Mouse (Mus musculus): Measurements from ENCODE around the gene Pfkfb1.

Gene Pfkfb1

DNA sequence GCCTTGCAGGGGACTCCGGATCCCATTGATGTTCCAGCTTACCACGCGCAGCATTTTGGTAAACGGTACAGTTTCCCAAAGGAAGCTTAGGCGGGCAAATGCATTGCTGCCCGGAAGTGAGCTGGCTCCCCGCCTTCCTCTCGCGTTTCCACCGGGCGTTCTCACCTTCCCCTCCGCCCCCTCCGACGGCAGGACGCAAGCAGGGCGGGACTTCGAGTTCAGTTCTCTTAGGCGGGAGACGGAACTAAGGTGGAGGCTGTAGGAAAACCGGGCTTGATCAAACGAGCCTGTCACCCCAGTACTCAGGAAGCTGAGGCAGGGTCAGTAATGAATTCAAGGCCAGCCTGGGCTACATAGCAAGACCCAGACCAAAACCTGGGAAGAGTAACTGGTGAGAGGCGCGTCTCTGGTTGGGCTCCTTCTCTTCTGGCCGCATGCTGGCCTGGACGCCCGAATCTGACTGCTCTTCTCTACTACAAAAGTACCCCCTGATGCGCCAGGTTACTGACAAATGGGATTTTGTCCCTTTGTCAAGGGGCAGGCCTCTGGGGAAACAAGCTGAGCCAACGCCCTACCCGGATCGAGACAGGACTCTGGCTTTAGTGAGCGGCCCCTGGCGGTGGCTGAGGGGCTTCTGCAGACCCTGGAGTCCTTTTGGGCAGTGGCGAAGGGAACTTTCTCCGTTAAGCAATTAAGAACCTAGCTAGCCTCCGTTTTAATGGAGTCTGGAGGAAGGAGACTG, at the start of gene Pfkfb1:
Gene Pfkfb1 (plus strand): TSS at position 207 of the 742 bp plus-strand sequence.
- peak; percentile 46 for DNase-seq (ENCODE audit: low read depth, low spot score)

DNA sequence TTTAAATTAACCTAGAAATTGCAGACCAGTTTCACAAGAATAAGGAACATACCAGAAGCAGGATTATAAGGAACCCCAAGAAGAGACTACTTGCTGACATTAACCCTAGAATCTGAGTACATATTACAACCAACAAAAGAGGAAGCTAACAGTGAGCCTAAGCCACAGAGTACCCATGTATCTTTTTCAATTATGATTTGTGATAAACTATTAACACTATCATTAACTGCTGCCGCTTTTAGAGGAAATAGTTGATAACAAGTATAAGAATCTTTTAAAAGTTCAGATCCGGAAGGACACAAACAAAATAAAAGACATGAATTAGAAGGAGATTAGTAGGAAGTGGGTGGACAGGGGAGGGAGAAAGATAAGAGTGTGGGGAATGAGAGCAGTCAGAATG, 47.9 kb upstream of the Pfkfb1 start:
- DNase-seq (ENCODE audit: low read depth, low spot score), result no peak

DNA sequence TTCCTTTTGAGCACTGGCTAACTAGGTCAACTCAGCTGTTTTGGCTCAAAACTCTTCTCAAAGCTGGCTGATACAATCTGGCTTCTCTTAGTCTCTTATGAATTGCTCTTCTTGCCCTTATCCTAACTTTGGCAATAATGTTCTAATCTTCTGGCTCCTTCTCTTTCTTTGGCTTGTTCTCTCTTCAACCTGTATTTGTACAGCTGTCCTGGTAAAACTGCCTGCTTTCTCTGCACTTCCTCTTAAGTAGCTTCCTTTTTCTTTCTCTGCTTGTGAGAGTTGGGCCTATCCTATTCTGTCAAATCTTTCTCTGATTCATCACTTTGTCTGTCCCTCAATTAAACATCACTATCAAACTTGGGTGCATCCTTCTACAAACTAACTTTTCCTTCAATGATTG, 46.3 kb upstream of the Pfkfb1 start:
- no peak for DNase-seq (ENCODE audit: low read depth, low spot score)

DNA sequence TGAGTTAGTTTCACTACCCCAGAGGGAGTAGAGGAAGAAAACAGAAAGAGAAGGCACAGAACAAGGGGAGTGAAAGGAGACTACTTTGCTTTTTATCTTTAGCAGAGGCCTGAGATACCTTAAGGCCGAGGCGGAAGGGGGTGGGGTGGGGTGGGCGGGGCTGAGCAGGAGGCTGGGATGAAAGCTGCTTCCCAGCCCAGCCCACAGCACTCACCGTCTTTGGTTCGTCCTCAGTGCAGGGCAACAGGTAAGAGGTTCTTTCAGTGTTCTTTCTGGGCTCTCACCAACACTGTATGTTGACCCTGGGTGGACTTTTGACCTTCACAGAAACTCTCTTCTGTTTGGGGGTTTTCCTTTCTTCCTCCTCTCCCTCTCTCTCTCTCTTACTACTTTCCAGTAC, 40.8 kb upstream of the Pfkfb1 start, which contains the start of gene Alas2:
Gene Alas2 (plus strand): TSS at position 137 of the 400 bp plus-strand sequence.
- no peak for DNase-seq (ENCODE audit: low read depth, low spot score)

DNA sequence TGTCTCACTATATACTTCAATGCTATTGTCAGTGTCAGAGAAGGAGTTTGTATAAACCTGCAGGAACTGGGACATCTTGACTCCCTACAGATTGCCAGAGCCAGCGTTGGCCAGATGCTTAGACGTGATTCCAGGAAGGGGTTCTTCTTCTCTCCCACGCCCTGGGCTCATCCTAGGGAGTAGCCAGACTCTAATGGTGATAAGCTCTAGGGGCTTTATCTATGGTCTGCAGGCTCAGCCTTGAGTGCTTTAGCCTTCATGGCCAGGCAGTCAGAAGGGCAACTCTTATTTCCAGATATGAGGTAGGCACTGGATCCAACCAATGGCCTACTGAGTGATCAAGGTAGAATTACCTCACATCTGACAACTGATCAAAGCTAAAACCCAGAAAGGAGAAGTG, 38.4 kb upstream of the Pfkfb1 start:
- no peak for DNase-seq (ENCODE audit: low read depth, low spot score)

DNA sequence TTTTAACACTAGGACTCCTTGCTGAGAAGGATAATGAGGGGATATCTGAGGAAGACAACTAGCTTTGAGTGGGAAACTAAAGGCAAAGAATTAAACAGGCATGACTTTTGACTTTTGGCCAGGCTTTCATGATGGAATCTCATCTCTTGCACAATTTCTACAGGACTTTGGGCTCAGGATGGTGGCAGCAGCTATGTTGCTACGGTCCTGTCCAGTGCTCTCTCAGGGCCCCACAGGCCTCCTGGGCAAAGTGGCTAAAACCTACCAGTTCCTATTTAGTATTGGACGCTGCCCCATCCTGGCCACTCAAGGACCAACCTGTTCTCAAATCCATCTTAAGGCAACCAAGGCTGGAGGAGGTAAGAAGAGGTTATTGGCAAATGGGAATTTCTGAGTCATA, 36.0 kb upstream of the Pfkfb1 start:
- no peak for DNase-seq (ENCODE audit: low read depth, low spot score)

DNA sequence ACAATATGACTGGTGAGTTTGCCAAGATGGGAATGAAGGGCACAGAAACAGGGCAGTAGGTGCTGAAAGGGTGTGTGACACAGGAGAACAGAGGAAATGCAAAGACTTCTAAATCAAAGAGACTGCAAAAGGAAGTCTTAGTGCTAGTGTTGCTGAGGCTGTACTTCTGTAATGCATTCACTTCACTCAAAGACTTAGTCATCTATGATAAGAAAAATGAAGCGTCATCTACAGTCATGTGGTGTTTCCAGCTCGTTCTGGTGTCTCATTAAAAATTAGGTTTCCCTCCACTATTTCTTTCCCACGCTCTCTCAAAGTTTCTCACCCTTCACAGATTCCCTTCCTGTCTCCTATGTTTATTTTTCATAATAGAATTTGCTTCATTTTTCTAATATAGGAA, 34.0 kb upstream of the Pfkfb1 start:
- no peak for DNase-seq (ENCODE audit: low read depth, low spot score)

DNA sequence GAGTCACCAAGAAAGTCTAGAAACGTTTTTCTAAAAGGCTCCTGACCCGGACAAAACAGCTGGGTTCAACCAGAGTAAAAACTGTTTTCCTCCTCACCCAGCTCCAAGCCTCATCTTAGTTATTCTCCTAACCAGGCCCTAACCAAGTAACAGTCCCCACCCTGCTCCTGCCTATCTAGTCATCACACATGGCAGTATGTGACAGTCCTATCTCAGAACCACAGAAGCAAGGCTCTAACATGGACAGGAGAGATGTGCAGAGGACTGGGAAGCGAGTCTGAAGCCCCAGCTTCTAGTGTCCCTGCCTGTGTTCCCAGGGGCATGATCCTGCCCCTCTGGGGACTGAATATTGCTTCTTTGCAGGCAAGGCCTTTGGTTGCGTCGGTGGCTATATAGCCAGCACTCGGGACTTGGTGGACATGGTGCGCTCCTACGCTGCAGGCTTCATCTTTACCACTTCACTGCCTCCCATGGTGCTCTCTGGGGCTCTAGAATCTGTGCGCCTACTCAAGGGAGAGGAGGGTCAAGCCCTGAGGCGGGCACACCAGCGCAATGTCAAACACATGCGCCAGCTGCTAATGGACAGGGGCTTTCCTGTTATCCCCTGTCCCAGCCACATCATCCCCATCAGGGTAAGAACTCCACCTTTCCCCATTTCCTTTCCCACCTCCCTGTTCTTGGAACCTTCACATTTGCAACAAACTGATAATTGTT, 23.2 kb upstream of the Pfkfb1 start:
- no peak for DNase-seq (ENCODE audit: low read depth, low spot score)

DNA sequence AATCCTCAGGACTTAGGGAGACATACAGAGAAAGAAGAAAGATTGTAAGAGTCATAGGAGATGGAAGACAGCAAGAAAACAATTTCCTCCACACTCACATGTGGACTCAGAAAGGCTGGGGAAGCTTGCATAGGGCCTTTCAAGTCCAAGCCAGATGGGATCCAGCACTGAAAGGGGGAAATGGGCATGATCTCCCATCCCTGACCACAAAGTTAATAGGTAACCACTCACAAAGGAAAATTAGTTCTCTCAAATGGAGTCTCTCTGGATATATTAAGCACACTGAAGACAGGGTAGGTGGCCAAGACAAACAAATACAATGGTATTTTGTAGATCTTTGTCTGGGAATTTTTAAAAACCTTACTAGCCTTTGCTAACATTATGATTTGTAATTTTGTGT, 6.1 kb upstream of the Pfkfb1 start:
- DNase-seq (ENCODE audit: low read depth, low spot score), result no peak

DNA sequence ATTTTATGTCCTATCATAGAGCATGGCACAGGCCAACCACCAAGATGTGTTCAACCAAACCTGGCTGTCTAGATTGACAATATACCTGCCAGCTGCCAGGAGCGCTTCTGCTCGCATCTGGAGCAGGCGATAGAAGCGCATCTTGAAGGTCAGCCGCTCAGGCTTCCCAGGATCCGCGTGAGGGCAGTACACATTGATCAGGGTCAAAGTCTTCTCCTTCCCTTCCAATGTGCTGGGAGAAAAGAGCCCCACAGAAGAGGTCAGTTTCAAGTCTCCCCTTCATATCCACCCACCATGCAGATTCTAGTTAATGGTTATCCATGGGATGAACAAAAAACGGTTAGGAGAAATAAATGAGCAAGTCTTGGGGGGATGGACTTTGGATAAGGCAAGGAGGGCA, 2.9 kb upstream of the Pfkfb1 start:
- no peak for DNase-seq (ENCODE audit: low read depth, low spot score)

DNA sequence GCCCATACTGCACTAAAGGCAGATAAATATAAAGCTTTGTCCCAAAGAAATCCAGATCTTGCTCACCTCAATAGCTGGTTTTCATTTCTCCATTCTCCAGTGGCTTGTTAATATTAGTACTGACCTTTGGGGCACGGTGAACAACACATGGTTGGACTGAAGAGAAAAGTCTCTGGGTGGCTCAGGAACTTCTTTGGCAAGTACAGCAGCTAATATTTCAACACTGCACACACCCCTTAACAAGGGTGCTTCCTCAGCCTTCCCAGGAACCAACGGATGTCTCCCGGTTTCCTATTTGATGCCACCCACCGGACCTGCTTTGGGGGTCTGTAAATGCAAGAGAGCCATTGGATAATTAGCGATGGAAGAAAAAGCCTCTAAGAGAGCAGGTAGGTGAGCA, 1.7 kb downstream of the Pfkfb1 start, which contains the start of gene Apex2:
Gene Apex2 (minus strand): TSS at position 173 of the 400 bp plus-strand sequence.
- DNase-seq (ENCODE audit: low read depth, low spot score), result no peak

DNA sequence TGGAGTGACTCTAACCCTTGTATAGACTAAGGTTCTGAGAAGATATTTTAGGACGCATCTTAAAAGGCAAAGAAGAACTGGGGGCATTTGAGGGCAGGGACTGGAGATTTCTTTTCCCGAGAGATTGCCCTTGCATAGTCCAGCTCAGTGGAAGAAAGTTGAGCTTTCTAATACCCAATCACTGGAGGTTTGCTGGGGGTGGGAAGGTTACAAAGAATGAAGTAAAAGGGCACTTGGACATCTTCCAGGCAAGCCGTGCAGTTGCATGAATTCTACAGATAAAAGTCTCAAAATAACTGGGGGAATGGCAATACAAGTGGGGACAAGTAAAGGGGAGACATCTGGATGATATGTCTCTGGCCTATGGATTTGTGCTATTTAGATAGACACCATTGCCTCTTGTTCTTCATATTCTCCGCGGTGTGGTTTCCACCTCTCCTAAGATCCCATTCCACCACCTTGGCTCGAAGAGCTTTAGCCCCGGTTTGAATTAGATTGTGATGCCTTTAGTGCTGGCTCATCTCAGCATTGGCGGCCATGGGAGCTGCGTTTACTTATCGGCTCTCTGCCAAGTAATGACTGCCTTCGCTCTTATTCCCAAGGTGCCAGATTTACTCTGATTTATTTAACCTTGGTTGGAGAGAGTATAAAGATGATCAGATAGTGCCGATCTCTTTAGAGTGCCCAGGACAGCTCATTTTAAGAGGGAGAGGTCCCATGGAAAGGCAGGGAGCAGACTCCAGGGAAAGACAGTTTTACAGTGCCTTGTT, 5.4 kb downstream of the Pfkfb1 start:
- DNase-seq (ENCODE audit: low read depth, low spot score), result no peak

DNA sequence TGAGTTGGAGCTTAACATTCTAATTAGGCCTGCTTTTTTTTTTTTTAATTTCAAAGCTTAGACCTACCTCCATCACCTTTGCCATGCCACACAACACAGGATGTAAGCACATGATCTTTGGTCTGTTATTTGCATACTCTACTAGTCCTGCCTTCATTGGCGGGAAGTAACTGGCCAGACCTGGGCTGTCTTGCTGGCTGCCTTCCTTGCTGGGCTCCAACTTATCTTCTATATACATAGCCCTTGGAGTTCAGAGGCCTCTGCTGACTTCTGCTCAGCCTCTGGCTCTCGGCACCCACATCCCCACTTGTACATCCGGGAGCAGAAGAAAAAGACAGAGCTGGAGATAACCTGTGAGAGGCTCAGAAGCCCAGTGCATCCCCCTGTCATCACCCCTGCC, 6.1 kb downstream of the Pfkfb1 start:
- DNase-seq (ENCODE audit: low read depth, low spot score), result no peak

DNA sequence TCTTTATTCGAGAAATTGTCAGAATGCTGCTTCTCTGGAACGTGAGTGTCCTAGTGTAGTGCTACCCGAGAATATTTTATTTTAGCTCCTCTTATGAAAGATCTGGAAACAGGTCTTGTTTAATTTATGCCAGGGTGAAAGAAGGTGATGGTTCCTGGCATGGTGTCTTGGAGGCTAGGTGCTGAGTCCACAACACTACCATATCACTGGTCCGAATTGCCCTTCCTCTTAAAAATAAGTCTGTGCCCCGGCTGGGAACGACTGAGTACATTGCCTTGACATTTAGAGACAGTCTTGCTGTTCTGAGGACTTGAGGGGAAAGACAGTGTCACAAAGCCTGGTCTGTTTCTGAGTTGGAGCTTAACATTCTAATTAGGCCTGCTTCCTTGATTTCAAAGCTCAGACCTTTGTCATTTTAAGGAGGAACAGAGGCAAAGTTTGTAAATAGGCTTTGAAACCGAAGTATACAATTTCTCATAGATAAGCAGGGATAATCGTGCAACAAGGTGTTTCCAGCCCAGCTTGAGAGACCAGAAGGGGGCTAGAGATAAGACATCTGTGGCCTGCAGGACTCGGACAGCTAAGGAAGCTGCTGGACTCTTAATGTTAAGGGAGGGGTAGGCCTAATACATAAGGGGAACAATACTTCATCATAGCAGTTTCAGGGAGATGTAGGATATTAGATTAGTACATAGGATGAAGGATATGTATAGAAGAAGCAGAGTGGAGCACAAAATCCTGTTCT, 7.2 kb downstream of the Pfkfb1 start:
- no peak for DNase-seq (ENCODE audit: low read depth, low spot score)

DNA sequence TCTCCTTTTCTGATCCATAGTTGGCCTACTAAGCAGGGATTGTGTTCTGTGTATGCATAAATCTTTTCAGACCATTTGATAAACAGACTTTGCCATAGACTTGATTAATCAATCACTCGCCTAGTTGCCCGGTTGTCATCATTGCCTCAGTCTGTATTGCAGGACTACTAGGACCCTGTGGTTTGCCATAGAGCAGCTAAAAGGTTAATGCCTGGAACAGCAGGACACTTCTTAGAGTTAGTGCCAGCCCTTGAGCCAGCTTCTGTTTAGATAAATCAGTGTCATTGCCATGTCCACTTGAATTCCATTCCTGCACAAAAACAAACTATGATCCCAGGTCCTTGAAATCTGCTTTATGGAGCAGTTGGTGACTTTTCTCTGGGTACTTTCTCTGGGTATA, 10.9 kb downstream of the Pfkfb1 start:
- DNase-seq (ENCODE audit: low read depth, low spot score), result no peak

DNA sequence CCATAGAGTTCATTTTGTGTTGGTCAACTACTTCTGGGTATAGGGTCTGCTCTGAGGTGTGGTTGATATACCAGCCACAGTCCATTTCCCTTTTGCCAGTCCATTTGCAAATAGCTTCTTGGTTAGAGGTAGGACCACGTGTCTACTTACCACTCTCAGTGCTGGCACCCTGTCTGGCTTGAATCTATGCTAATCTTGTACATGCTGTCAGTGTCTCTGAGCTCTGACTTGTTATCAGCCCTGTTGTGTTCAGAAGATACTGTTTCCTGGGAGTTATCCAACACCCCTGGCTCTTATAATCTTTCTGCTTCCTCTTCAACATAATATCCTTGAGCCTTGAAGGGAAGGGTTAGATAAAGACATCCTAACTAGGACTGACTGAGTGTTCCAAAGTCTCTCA, 48.4 kb downstream of the Pfkfb1 start:
- DNase-seq (ENCODE audit: low read depth, low spot score), result no peak

DNA sequence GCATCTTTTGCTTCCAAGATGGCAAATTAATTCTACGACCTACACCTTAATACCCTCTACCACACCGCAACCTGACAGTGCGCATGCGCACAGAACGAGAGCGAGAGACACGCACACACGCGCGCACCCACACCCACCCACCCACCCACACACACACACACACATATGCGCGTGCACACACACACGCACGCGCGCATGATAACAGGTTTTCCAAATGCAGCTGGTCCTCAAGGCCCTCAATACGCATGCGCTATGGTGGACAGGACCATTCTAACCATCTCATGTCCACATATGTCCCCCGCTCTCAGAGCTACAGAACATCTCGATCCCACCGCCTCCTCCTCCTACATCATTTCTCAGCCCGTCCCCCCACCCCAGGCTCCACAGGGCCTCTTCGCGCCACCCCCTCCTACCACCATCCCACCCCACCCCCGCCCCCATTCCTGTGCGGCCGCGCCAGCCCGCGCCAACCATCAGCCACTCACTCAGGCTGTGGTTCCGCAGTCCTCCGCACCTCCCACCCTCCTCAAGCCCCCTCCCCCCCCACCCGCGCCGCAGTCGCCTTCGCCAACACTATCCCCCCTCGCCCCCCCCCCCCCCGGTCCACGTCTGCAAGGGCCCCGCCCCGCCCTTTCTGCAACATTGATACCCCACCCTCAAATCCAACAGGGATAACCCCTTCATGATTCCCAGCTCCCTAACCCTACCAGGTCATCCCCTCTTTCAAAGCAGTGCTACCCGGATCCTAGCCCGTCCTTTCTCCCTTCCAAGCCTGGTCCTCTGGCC, 68.3 kb downstream of the Pfkfb1 start:
- DNase-seq (ENCODE audit: low read depth, low spot score), result peak; percentile 24

DNA sequence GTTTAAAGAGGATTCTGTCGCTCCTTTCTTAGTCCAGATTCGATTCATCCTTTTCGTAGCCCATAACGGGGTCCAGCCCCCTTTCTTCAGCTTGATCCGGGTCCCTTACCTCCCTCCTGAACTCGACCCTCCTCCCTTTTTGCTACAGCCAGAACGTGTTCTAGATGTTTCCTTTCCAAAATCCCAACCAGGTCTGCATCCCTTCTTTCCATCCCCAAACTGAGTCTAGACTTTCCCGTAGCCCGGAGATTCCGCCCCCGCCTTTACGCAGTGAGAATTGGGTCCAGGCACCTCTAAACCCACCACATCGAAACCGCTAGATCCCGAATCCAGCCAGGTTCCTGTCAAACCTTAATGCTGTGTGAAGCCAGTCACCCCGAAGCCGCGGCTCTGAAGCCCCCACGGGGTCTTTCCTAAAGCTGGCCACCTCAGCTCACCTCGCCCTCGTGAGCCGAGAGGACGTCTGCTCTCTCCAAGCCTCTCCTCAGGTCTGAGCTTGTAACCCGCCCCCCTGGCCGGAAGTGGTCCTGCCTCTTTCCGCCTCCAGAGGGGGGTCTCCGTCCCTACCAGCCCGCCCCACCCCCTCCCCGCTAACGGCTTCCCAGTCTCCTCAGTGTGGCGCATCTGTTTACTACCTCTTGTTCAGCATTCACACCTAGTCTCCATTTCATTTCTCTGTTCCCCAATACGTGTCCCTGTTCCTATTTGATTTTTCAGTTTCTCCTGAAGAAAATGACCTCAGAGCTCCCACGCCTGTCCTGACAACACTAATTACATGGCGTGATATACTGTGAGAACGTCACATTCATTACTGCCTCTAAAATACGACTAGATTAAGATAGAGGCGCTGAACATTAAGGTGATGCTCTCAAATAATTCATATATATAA, 69.1 kb downstream of the Pfkfb1 start, which contains the start of gene Tro:
Gene Tro (minus strand): TSS at position 676 of the 889 bp plus-strand sequence.
- peak; percentile 51 for DNase-seq (ENCODE audit: low read depth, low spot score)

DNA sequence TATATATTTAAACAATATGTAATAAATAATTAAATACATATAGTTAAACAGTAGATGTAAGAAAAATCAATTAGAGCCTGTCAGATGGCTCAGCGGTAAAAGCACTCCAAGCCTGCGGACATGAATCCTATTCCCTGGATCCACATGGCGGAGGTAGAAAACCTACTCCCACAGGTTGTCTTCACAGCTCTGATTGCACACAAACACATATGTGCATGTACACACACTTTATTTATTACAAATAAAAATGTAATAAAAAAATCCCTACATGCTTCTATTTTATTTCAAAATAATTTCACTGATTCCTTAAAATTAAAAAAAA, 69.7 kb downstream of the Pfkfb1 start:
- no peak for DNase-seq (ENCODE audit: low read depth, low spot score)

DNA sequence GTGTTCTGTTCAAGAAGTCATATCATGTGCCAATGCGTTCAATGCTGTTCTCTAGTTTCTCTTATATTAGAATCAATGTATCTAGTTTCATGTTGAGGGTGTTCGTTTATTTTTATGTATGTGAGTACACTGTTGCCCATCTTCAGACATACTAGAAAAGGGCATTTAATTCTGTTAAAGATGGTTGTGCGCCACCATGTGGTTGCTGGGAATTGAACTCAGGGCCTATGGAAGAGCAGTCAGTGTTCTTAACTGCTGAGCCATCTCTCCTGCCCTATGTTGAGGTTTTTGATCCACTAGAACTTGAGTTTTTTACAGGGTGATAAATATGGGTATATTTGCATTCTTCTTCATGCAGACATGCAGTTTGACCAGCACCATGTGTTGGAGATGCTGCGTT, 74.8 kb downstream of the Pfkfb1 start:
- no peak for DNase-seq (ENCODE audit: low read depth, low spot score)
